Mouse (Mus musculus) monocyte, adult 59 days (primary cell): Measurements from ENCODE around the gene Syne2. TPM values are rescaled to one million over a fixed set of nuclear protein-coding genes. Genes with fewer than 3 reads are reported as not detected.

Experiments used
- total RNA-seq, 2 experiments: library from RNA; stranded (reverse); gene quantifications; one replicate each; pipeline ENCODE4 v1.2.4; 2023

Syne2 gene
- 10 to 100 TPM; 28.6 to 30.1 TPM for total RNA-seq

DNA sequence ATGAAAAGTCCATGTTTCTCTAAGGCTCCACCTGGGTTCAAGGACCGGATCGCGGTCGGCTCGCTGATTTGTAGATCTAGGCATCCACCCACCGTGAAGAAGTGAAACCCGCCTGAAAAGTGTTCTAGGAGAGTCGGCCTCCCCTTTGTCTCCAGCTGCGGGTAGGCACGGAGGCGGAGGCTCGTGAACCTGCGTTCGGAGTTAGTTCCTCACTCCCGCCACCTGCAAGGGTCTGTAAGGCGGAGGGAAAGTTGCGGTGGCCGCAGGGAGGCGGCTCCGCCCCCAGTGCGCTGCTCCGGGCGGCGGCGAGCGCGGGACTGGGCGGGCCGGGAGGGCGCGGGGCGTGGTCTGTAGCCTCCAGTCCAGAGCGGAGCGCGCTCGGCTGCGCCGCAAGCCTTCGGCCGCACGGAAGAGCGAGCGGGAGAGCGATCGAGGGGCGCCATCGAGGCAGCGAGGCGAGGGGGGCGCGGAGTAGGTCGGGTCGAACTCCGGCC lies at the start of gene Syne2:
Gene Syne2, plus strand, starts transcription at position 176 of the 494 bp plus-strand sequence.

Other genes with a start within 250 kb of the Syne2 start
- gene Ppp2r5e, start 221.9 kb upstream of the Syne2 start, total RNA-seq = 10 to 100 TPM; 36.9 to 47.3 TPM
- 1 to 10 TPM; 1.8 to 2.9 TPM for gene Wdr89, start 148.6 kb upstream of the Syne2 start, total RNA-seq
- gene Sgpp1, start 82.4 kb upstream of the Syne2 start, total RNA-seq = 10 to 100 TPM; 48.9 to 53.7 TPM